Mouse (Mus musculus): ENCODE results near the gene Prr7. TPM values are rescaled to one million over a fixed set of nuclear protein-coding genes. Genes with fewer than 3 reads are reported as not detected.

Gene Prr7
- polyA plus RNA-seq, 1 experiment from 2014 or later, result 2.4 TPM

- Histone ChIP-seq H3K9me3 (ENCODE audit: control insufficient read depth, low read length) (no peaks in the 10 kb centered on the region), H3K36me3 (ENCODE audit: control insufficient read depth, insufficient read depth, low read length) (0 out of 2 replicates have a peak, but pooled peaks cover 2% of the 10 kb centered on the region), H3K9ac (ENCODE audit: low read depth, low read length) (peak within 1 kb of the TSS; percentile 100), H3K4me2 (replicated peaks; ENCODE audit: low read depth, low read length) (peak within 1 kb of the TSS; percentile 96), H3K27ac (ENCODE audit: low read depth, low read length) (peak within 1 kb of the TSS; percentile 99), H3K27me3 (ENCODE audit: control insufficient read depth, insufficient read depth, low read length) (no peaks in the 10 kb centered on the region), H3K4me1 (replicated peaks; ENCODE audit: control insufficient read depth, insufficient read depth, low read length) (peaks cover 26% of the 10 kb centered on the region), H3K4me3 (ENCODE audit: low read depth, low read length) (peak within 1 kb of the TSS; percentile 99)
- 1% methylated on average over 45 of the region's 83 CpGs for WGBS
- DNase-seq (ENCODE audit: low spot score), result peak; percentile 87
- peak; percentile 84 for ATAC-seq (ENCODE audit: low FRiP score)
These were observed 23.8 kb downstream of the Prr7 start, which contains the start of gene Dbn1 for GRCm38 (mm10) chr13:55487578-55488498. TSS of gene Dbn1 (minus strand) at chr13:55488111.

- Histone ChIP-seq H3K27me3 (ENCODE audit: control insufficient read depth, insufficient read depth, low read length) (no peaks in the 10 kb centered on the region), H3K9me3 (ENCODE audit: control insufficient read depth, low read length) (no peaks in the 10 kb centered on the region), H3K36me3 (ENCODE audit: control insufficient read depth, insufficient read depth, low read length) (no peaks in the 10 kb centered on the region), H3K9ac (ENCODE audit: low read depth, low read length) (no peak overlapping the region), H3K4me2 (replicated peaks; ENCODE audit: low read depth, low read length) (no peak overlapping the region), H3K4me3 (ENCODE audit: low read depth, low read length) (no peak overlapping the region), H3K27ac (ENCODE audit: low read depth, low read length) (no peak overlapping the region), H3K4me1 (replicated peaks; ENCODE audit: control insufficient read depth, insufficient read depth, low read length) (peaks cover 9% of the 10 kb centered on the region; the same call in 1 of the 2 replicates)
- ATAC-seq (ENCODE audit: low FRiP score) (no peak), DNase-seq (ENCODE audit: low spot score) (no peak)
- WGBS, result 36% methylated on average over 2 of the region's 2 CpGs
These were observed 30.2 kb downstream of the Prr7 start for GRCm38 (mm10) chr13:55494257-55494656.

GRCm38 (mm10) chr13:55494883-55495621 lies 31.0 kb downstream of the Prr7 start:
- no peak overlapping the region for H3K27ac ChIP-seq (ENCODE audit: low read depth, low read length)
- H3K4me2 ChIP-seq (replicated peaks; ENCODE audit: low read depth, low read length), result no peak overlapping the region
- no peaks in the 10 kb centered on the region for H3K36me3 ChIP-seq (ENCODE audit: control insufficient read depth, insufficient read depth, low read length)
- no peaks in the 10 kb centered on the region for H3K27me3 ChIP-seq (ENCODE audit: control insufficient read depth, insufficient read depth, low read length)
- H3K9ac ChIP-seq (ENCODE audit: low read depth, low read length), result no peak overlapping the region
- no peak for DNase-seq (ENCODE audit: low spot score)
- 28% methylated on average over 18 of the region's 18 CpGs for WGBS
- H3K4me3 ChIP-seq (ENCODE audit: low read depth, low read length), result no peak overlapping the region
- no peak for ATAC-seq (ENCODE audit: low FRiP score)
- no peaks in the 10 kb centered on the region for H3K9me3 ChIP-seq (ENCODE audit: control insufficient read depth, low read length)
- H3K4me1 ChIP-seq (replicated peaks; ENCODE audit: control insufficient read depth, insufficient read depth, low read length), result peaks cover 9% of the 10 kb centered on the region; the same call in 1 of the 2 replicates

- 24% methylated on average over 4 of the region's 4 CpGs for WGBS
- H3K9me3 ChIP-seq (ENCODE audit: control insufficient read depth, low read length), result no peaks in the 10 kb centered on the region
- no peak overlapping the region for H3K4me2 ChIP-seq (replicated peaks; ENCODE audit: low read depth, low read length)
- H3K27ac ChIP-seq (ENCODE audit: low read depth, low read length), result no peak overlapping the region
- ATAC-seq (ENCODE audit: low FRiP score) (no peak), DNase-seq (ENCODE audit: low spot score) (no peak)
- no peak overlapping the region for H3K9ac ChIP-seq (ENCODE audit: low read depth, low read length)
- H3K36me3 ChIP-seq (ENCODE audit: control insufficient read depth, insufficient read depth, low read length), result no peaks in the 10 kb centered on the region
- peaks cover 9% of the 10 kb centered on the region; the same call in 1 of the 2 replicates for H3K4me1 ChIP-seq (replicated peaks; ENCODE audit: control insufficient read depth, insufficient read depth, low read length)
- no peak overlapping the region for H3K4me3 ChIP-seq (ENCODE audit: low read depth, low read length)
- no peaks in the 10 kb centered on the region for H3K27me3 ChIP-seq (ENCODE audit: control insufficient read depth, insufficient read depth, low read length)
These were observed 31.6 kb downstream of the Prr7 start for GRCm38 (mm10) chr13:55495702-55496101.

- Histone ChIP-seq H3K27ac (ENCODE audit: low read depth, low read length) (no peak overlapping the region), H3K4me2 (replicated peaks; ENCODE audit: low read depth, low read length) (no peak overlapping the region), H3K4me1 (replicated peaks; ENCODE audit: control insufficient read depth, insufficient read depth, low read length) (peaks cover 9% of the 10 kb centered on the region; the same call in 1 of the 2 replicates), H3K9ac (ENCODE audit: low read depth, low read length) (no peak overlapping the region), H3K36me3 (ENCODE audit: control insufficient read depth, insufficient read depth, low read length) (no peaks in the 10 kb centered on the region), H3K9me3 (ENCODE audit: control insufficient read depth, low read length) (no peaks in the 10 kb centered on the region), H3K4me3 (ENCODE audit: low read depth, low read length) (no peak overlapping the region), H3K27me3 (ENCODE audit: control insufficient read depth, insufficient read depth, low read length) (no peaks in the 10 kb centered on the region)
- DNase-seq (ENCODE audit: low spot score), result no peak
- ATAC-seq (ENCODE audit: low FRiP score), result no peak
- WGBS, result 83% methylated on average over 6 of the region's 6 CpGs
These were observed 32.6 kb downstream of the Prr7 start for GRCm38 (mm10) chr13:55496661-55497060.

- Histone ChIP-seq H3K4me1 (replicated peaks; ENCODE audit: control insufficient read depth, insufficient read depth, low read length) (peaks cover 9% of the 10 kb centered on the region; the same call in 1 of the 2 replicates), H3K4me3 (ENCODE audit: low read depth, low read length) (no peak overlapping the region), H3K27me3 (ENCODE audit: control insufficient read depth, insufficient read depth, low read length) (no peaks in the 10 kb centered on the region), H3K4me2 (replicated peaks; ENCODE audit: low read depth, low read length) (no peak overlapping the region), H3K9me3 (ENCODE audit: control insufficient read depth, low read length) (no peaks in the 10 kb centered on the region), H3K27ac (ENCODE audit: low read depth, low read length) (no peak overlapping the region), H3K9ac (ENCODE audit: low read depth, low read length) (no peak overlapping the region), H3K36me3 (ENCODE audit: control insufficient read depth, insufficient read depth, low read length) (0 out of 2 replicates have a peak, but pooled peaks cover 5% of the 10 kb centered on the region)
- 55% methylated on average over 11 of the region's 11 CpGs for WGBS
- no peak for ATAC-seq (ENCODE audit: low FRiP score)
- no peak for DNase-seq (ENCODE audit: low spot score)
These were observed 34.8 kb downstream of the Prr7 start for GRCm38 (mm10) chr13:55498906-55499305.

GRCm38 (mm10) chr13:55500575-55500974 lies 36.5 kb downstream of the Prr7 start:
- H3K9ac ChIP-seq (ENCODE audit: low read depth, low read length), result no peak overlapping the region
- H3K4me1 ChIP-seq (replicated peaks; ENCODE audit: control insufficient read depth, insufficient read depth, low read length), result peaks cover 8% of the 10 kb centered on the region; the same call in 1 of the 2 replicates
- peaks cover 7% of the 10 kb centered on the region; the same call in 1 of the 2 replicates for H3K36me3 ChIP-seq (ENCODE audit: control insufficient read depth, insufficient read depth, low read length)
- H3K27me3 ChIP-seq (ENCODE audit: control insufficient read depth, insufficient read depth, low read length), result no peaks in the 10 kb centered on the region
- DNase-seq (ENCODE audit: low spot score) (no peak), ATAC-seq (ENCODE audit: low FRiP score) (no peak)
- no peak overlapping the region for H3K4me3 ChIP-seq (ENCODE audit: low read depth, low read length)
- no peaks in the 10 kb centered on the region for H3K9me3 ChIP-seq (ENCODE audit: control insufficient read depth, low read length)
- H3K27ac ChIP-seq (ENCODE audit: low read depth, low read length), result no peak overlapping the region
- H3K4me2 ChIP-seq (replicated peaks; ENCODE audit: low read depth, low read length), result no peak overlapping the region
- WGBS, result 83% methylated on average over 10 of the region's 10 CpGs

- no peak overlapping the region for H3K4me2 ChIP-seq (replicated peaks; ENCODE audit: low read depth, low read length)
- 0 out of 2 replicates have a peak, but pooled peaks cover 2% of the 10 kb centered on the region for H3K4me1 ChIP-seq (replicated peaks; ENCODE audit: control insufficient read depth, insufficient read depth, low read length)
- ATAC-seq (ENCODE audit: low FRiP score) (no peak), DNase-seq (ENCODE audit: low spot score) (no peak)
- H3K4me3 ChIP-seq (ENCODE audit: low read depth, low read length), result no peak overlapping the region
- no peak overlapping the region for H3K9ac ChIP-seq (ENCODE audit: low read depth, low read length)
- no peak overlapping the region for H3K27ac ChIP-seq (ENCODE audit: low read depth, low read length)
- H3K36me3 ChIP-seq (ENCODE audit: control insufficient read depth, insufficient read depth, low read length), result peaks cover 11% of the 10 kb centered on the region
- 92% methylated on average over 8 of the region's 8 CpGs for WGBS
- no peaks in the 10 kb centered on the region for H3K9me3 ChIP-seq (ENCODE audit: control insufficient read depth, low read length)
- no peaks in the 10 kb centered on the region for H3K27me3 ChIP-seq (ENCODE audit: control insufficient read depth, insufficient read depth, low read length)
These were observed 38.3 kb downstream of the Prr7 start for GRCm38 (mm10) chr13:55502405-55502804.

Measured in hindbrain, embryonic 11.5 days (tissue).